In genomic region chr2:135764706-135765105, GRCm38 (mm10) we compare ENCODE assay signal across 12 mouse cellular contexts.
DNase-seq lines count a peak whose midpoint lies in the region; ATAC-seq lines count a peak whose summit lies in the region.
"Had no signal": no experiment of that assay in that cellular context is flagged by ENCODE, and none has a peak within 500 bp of the region (broad histone marks: within the 10 kb centered on the region; RNA-seq: fewer than 3 reads in every experiment).

No protein-coding gene starts in this region.

- peak overlapping the region; percentile 15; the same call in 1 of the 2 replicates for H3K4me3 ChIP-seq in heart, embryonic 15.5 days
- H3K4me3 ChIP-seq: limb, embryonic 13.5 days had no signal

- peak overlapping the region; percentile 74 for H3K27ac ChIP-seq in heart, embryonic 15.5 days
- H3K27ac ChIP-seq: limb, embryonic 13.5 days had no signal

- no peak for ATAC-seq in heart, embryonic 15.5 days (replicated peaks; ENCODE audit: insufficient number of reproducible peaks, insufficient read depth, low FRiP score, low read depth)

- no peak overlapping the region for H3K9ac ChIP-seq in heart, embryonic 15.5 days
- H3K9ac ChIP-seq: limb, embryonic 13.5 days had no signal

- H3K4me1 ChIP-seq in heart, embryonic 15.5 days (replicated peaks), result peaks cover 43% of the 10 kb centered on the region

- DNase-seq in cerebellum, adult 9-11 months, result peak; percentile 21
- no peak for DNase-seq in cerebellum, postnatal 4 days (ENCODE audit: low spot score in 2 of 2)
- DNase-seq in heart, postnatal 14 days, result no peak
- peak; percentile 34 for DNase-seq in urinary bladder, postnatal 14 days (ENCODE audit: low spot score)
- DNase-seq in urinary bladder, postnatal 4 days (ENCODE audit: low spot score in 2 of 2), result no peak
- DNase-seq in right cerebral cortex, postnatal 25 days, result no peak
- DNase-seq in urinary bladder, adult 18-20 months (ENCODE audit: low spot score in 2 of 2), result no peak
- DNase-seq: gastrocnemius, postnatal 14 days; kidney, adult 18-20 months; thymus, postnatal 25 days had no signal

- H3K36me3 ChIP-seq in heart, embryonic 15.5 days, result no peaks in the 10 kb centered on the region
- H3K36me3 ChIP-seq: limb, embryonic 13.5 days had no signal

- WGBS in heart, embryonic 15.5 days, result 56% methylated on average over 8 of the region's 8 CpGs

- intact Hi-C loops in heart, postnatal 14 days (cut with DNase I), result no loop called here

- no peaks in the 10 kb centered on the region for H3K9me3 ChIP-seq in heart, embryonic 15.5 days (replicated peaks)
- H3K9me3 ChIP-seq: limb, embryonic 13.5 days had no signal

- H3K4me2 ChIP-seq in heart, embryonic 15.5 days, result peak overlapping the region; percentile 38
- H3K4me2 ChIP-seq: limb, embryonic 13.5 days had no signal

- no peaks in the 10 kb centered on the region for H3K27me3 ChIP-seq in heart, embryonic 15.5 days
- H3K27me3 ChIP-seq: limb, embryonic 13.5 days had no signal

Comparison
In these comparisons a context has a peak if more than half of its experiments do, and no peak if none do; other contexts are left out.
1. DNase-seq: peak in cerebellum, adult 9-11 months (single experiment) and urinary bladder, postnatal 14 days (single experiment); none in cerebellum, postnatal 4 days (0 of 2), heart, postnatal 14 days (0 of 2), urinary bladder, postnatal 4 days (0 of 2), right cerebral cortex, postnatal 25 days (single experiment) and urinary bladder, adult 18-20 months (0 of 2).